Mouse (Mus musculus) liver, adult 2 months (tissue): ENCODE results near the gene Polr3k. TPM values are rescaled to one million over a fixed set of nuclear protein-coding genes. Genes with fewer than 3 reads are reported as not detected.

Source experiments
- DNase-seq: peaks from one replicate; pipeline ENCODE4 v3.0.0-alpha.2; 2011; ENCODE audit warnings: low read depth, low spot score; ENCODE audit errors: extremely low read depth
- H3K27ac ChIP-seq: fragments of 200-500 bp; replicated peaks from 2 replicates; pipeline ENCODE4 v1.5.1; 2012; ENCODE audit warnings: low read depth, mild to moderate bottlenecking, control low read depth, inconsistent platforms, low read length; ENCODE audit not compliant: insufficient read depth
- H3K27me3 ChIP-seq: fragments of 200-500 bp; 2 replicates; pipeline ENCODE4 v1.6.1; 2012; ENCODE audit warnings: mild to moderate bottlenecking, moderate library complexity, low read length, inconsistent platforms; ENCODE audit not compliant: control insufficient read depth, insufficient read depth
- H3K36me3 ChIP-seq: fragments of 200-500 bp; 2 replicates; pipeline ENCODE4 v1.6.1; 2012; ENCODE audit warnings: low read length, inconsistent platforms; ENCODE audit not compliant: control insufficient read depth, insufficient read depth
- H3K4me1 ChIP-seq: fragments of 200-500 bp; 2 replicates; pipeline ENCODE4 v1.6.1; 2011; ENCODE audit warnings: low read length; ENCODE audit not compliant: control insufficient read depth, insufficient read depth
- H3K4me3 ChIP-seq: fragments of 200-500 bp; 2 replicates; pipeline ENCODE4 v1.5.1; 2011; ENCODE audit warnings: low read depth, mild to moderate bottlenecking, control low read depth, low read length, moderate library complexity; ENCODE audit not compliant: insufficient read depth
- H3K79me2 ChIP-seq: fragments of 200-500 bp; 2 replicates; pipeline ENCODE4 v1.6.1; 2012; ENCODE audit warnings: inconsistent platforms, mild to moderate bottlenecking, low read length, moderate library complexity; ENCODE audit not compliant: control insufficient read depth, insufficient read depth
- H3K9ac ChIP-seq: fragments of 200-500 bp; 2 replicates; pipeline ENCODE4 v1.6.1; 2012; ENCODE audit warnings: low read depth, mild to moderate bottlenecking, control low read depth, inconsistent platforms, low read length
- CTCF ChIP-seq: fragments of 200-500 bp; IDR thresholded peaks from 2 replicates; pipeline ENCODE4 v1.5.1; 2011; ENCODE audit warnings: low read depth, low read length, control low read depth
- POLR2A ChIP-seq: fragments of 200-500 bp; IDR thresholded peaks from 2 replicates; pipeline ENCODE4 v1.6.1; 2011; ENCODE audit warnings: low read length, control low read depth; ENCODE audit not compliant: insufficient read depth; ENCODE audit errors: extremely low read depth
- whole genome bisulfite sequencing: fragments of 180-500 bp; shearing (Covaris S2); methylation state at CpG from one replicate; pipeline ENCODE4 v1.1.7; 2018; 5-methylcytosine and 5-hydroxymethylcytosine counted together
- polyA plus RNA-seq: library from polyadenylated mRNA; depleted of rRNA; stranded (reverse); fragments of >200 nt; gene quantifications from 2 replicates; pipeline ENCODE4 v1.2.3, GENCODE M21; 2012
- total RNA-seq: library from RNA; depleted of rRNA; stranded (reverse); fragments of >200 nt; gene quantifications from 2 replicates; pipeline ENCODE4 v1.2.3, GENCODE M21; 2014

Polr3k gene
- total and polyA plus RNA-seq, 2 experiments, result 2.9 to 14.0 TPM

- H3K27ac ChIP-seq, result no peak overlapping the region
- H3K36me3 ChIP-seq, result peaks cover 61% of the 10 kb centered on the region
- no peaks in the 10 kb centered on the region for H3K27me3 ChIP-seq
- H3K9ac ChIP-seq, result no peak overlapping the region
- 84% methylated on average over 5 of the region's 5 CpGs for whole genome bisulfite sequencing
- TF ChIP-seq CTCF (no peak), POLR2A (no peak)
- H3K79me2 ChIP-seq, result no peaks in the 10 kb centered on the region; the same call in 1 of the 2 replicates
- H3K4me1 ChIP-seq, result no peaks in the 10 kb centered on the region; the same call in 1 of the 2 replicates
- no peak overlapping the region for H3K4me3 ChIP-seq
- DNase-seq, result peak; percentile 37
Measured at GRCm38 (mm10) chr2:181845709-181846394, 18.3 kb upstream of the Polr3k start.

GRCm38 (mm10) chr2:181864536-181864860 is 361 bp downstream of the Polr3k start:
- Histone ChIP-seq H3K4me3 (peak overlapping the region; percentile 81), H3K79me2 (no peaks in the 10 kb centered on the region; the same call in 1 of the 2 replicates), H3K36me3 (peaks cover 10% of the 10 kb centered on the region), H3K27ac (peak overlapping the region; percentile 10; the same call in 1 of the 2 replicates), H3K4me1 (peaks cover 6% of the 10 kb centered on the region), H3K27me3 (no peaks in the 10 kb centered on the region), H3K9ac (peak overlapping the region; percentile 68)
- DNase-seq, result no peak
- TF ChIP-seq CTCF (no peak), POLR2A (no peak)
- WGBS, result under 1% methylated on average over 22 of the region's 22 CpGs

DNA sequence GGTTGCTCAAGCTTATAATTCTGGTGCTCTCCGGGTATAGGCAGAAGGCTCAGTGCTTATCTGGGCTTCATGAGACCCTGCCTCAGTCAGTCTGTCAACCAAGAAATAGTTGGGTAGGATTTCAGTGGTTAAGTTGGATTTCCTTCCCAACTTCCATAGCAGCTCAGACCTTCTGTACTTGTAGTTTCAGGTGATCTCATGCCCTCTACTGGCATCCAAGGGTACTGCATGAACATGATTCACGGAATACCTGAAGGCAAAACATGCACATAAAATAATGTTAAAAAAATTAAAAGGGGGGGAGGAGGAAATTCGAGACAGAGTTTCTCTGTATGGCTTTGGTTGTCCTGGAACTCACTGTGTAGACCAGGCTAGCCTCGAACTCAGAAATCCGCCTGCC is 2.8 kb downstream of the Polr3k start:
- peaks cover 16% of the 10 kb centered on the region for H3K36me3 ChIP-seq
- H3K4me1 ChIP-seq, result peaks cover 6% of the 10 kb centered on the region
- no peak overlapping the region for H3K9ac ChIP-seq
- no peak for TF ChIP-seq POLR2A
- TF ChIP-seq CTCF, result peak; percentile 62
- no peak overlapping the region for H3K27ac ChIP-seq
- H3K27me3 ChIP-seq, result no peaks in the 10 kb centered on the region
- no peak overlapping the region for H3K4me3 ChIP-seq
- H3K79me2 ChIP-seq, result no peaks in the 10 kb centered on the region; the same call in 1 of the 2 replicates
- DNase-seq, result peak; percentile 65
- 43% methylated on average over 5 of the region's 5 CpGs for WGBS

- Histone ChIP-seq H3K79me2 (no peaks in the 10 kb centered on the region), H3K9ac (no peak overlapping the region), H3K36me3 (peaks cover 16% of the 10 kb centered on the region), H3K27ac (no peak overlapping the region), H3K4me3 (no peak overlapping the region), H3K27me3 (no peaks in the 10 kb centered on the region), H3K4me1 (no peaks in the 10 kb centered on the region; the same call in 1 of the 2 replicates)
- no peak for DNase-seq
- TF ChIP-seq POLR2A (no peak), CTCF (no peak)
- 96% methylated on average over 2 of the region's 2 CpGs for WGBS
Measured at GRCm38 (mm10) chr2:181871039-181871438, 6.9 kb downstream of the Polr3k start.

DNA sequence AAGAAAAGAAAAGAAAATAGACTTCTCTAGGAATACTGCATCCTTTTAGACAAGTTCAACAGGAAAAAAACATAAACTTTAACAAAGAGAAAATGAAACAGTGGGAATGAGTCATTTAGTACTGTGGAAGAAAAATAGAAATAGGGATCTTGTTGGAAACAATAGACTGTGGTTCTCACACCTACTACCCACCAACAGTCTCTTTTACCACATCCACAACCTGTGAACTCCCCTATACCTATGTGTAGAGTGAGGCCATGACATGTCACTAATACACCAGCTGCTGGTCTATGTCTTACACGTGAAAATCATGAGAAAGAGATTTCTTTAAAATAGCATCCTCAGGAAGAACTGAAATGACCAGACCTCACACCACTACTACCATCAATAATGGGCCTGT is 14.8 kb downstream of the Polr3k start:
- no peak for TF ChIP-seq CTCF
- no peak for TF ChIP-seq POLR2A
- no peaks in the 10 kb centered on the region; the same call in 1 of the 2 replicates for H3K4me1 ChIP-seq
- H3K36me3 ChIP-seq, result no peaks in the 10 kb centered on the region; the same call in 1 of the 2 replicates
- DNase-seq, result no peak
- H3K4me3 ChIP-seq, result no peak overlapping the region
- no peaks in the 10 kb centered on the region for H3K27me3 ChIP-seq
- no peak overlapping the region for H3K9ac ChIP-seq
- 61% methylated on average over 1 of the region's 1 CpGs for WGBS
- no peaks in the 10 kb centered on the region for H3K79me2 ChIP-seq
- H3K27ac ChIP-seq, result no peak overlapping the region
